Mouse (Mus musculus) forebrain, postnatal 0 days (tissue): ENCODE data around the gene Dll1. TPM values are rescaled to one million over a fixed set of nuclear protein-coding genes. Genes with fewer than 3 reads are reported as not detected.

ENCODE experiments used
- ATAC-seq: fragments of 200-750 bp; cut with Nextera tagmentation; 2 replicates; pipeline ENCODE4 v1.8.0; 2017; ENCODE audit warnings: mild to moderate bottlenecking, moderate library complexity
- DNase-seq: peaks from one replicate; pipeline ENCODE4 v3.0.0-alpha.2; 2015
- H3K27ac ChIP-seq: fragments of 300-500 bp; sonication (generic); 2 replicates; pipeline ENCODE4 v1.5.1; 2014; ENCODE audit warnings: low read depth, mild to moderate bottlenecking, antibody characterized with exemption, low read length, moderate library complexity, mixed read lengths
- H3K27me3 ChIP-seq: fragments of 300-500 bp; sonication (generic); 2 replicates; pipeline ENCODE4 v1.6.1; 2014; ENCODE audit warnings: mild to moderate bottlenecking, low read length, mixed read lengths; ENCODE audit not compliant: insufficient read depth
- H3K36me3 ChIP-seq: fragments of 300-500 bp; sonication (generic); 2 replicates; pipeline ENCODE4 v1.6.1; 2014; ENCODE audit warnings: mild to moderate bottlenecking, moderate library complexity; ENCODE audit not compliant: insufficient read depth
- H3K4me1 ChIP-seq: fragments of 300-500 bp; sonication (generic); 2 replicates; pipeline ENCODE4 v1.6.1; 2014; ENCODE audit warnings: antibody characterized with exemption; ENCODE audit not compliant: insufficient read depth
- H3K4me2 ChIP-seq: fragments of 300-500 bp; sonication (generic); 2 replicates; pipeline ENCODE4 v1.6.1; 2014; ENCODE audit warnings: low read depth, mild to moderate bottlenecking, moderate library complexity
- H3K4me3 ChIP-seq: fragments of 300-500 bp; sonication (generic); 2 replicates; pipeline ENCODE4 v1.5.1; 2014; ENCODE audit warnings: low read depth, low read length, mixed read lengths
- H3K9ac ChIP-seq: fragments of 300-500 bp; sonication (generic); 2 replicates; pipeline ENCODE4 v1.6.1; 2014; ENCODE audit warnings: mild to moderate bottlenecking
- H3K9me3 ChIP-seq: fragments of 300-500 bp; sonication (generic); 2 replicates; pipeline ENCODE4 v1.6.1; 2016; ENCODE audit warnings: low read length
- CTCF ChIP-seq: sonication (generic); IDR thresholded peaks from 2 replicates; pipeline ENCODE4 v1.5.1; 2016; ENCODE audit warnings: antibody characterized with exemption, control low read depth, low read depth
- WGBS: fragments of 180-500 bp; shearing (Covaris S2); extraction: QIAGEN DNeasy Blood & Tissue Kit; methylation state at CpG from one replicate; pipeline ENCODE4 v1.1.7; 2014; 5-methylcytosine and 5-hydroxymethylcytosine counted together
- polyA plus RNA-seq: library from polyadenylated mRNA; unstranded; fragments of >200 nt; fragmentation: Nextera tagmentation; extraction: Ambion mirVana; gene quantifications from 2 replicates; pipeline ENCODE4 v1.2.1, GENCODE M21; 2015
- total RNA-seq: library from RNA; depleted of rRNA; stranded (reverse); fragments of >200 nt; gene quantifications from 2 replicates; pipeline ENCODE4 v1.2.3, GENCODE M21; 2014; rRNA removed

Gene Dll1
- total and polyA plus RNA-seq, 2 experiments from 2014 or later, result 12.3 to 31.9 TPM

- Histone ChIP-seq H3K9me3 (no peaks in the 10 kb centered on the region), H3K4me1 (0 out of 2 replicates have a peak, but pooled peaks cover 6% of the 10 kb centered on the region), H3K27me3 (no peaks in the 10 kb centered on the region), H3K27ac (no peak overlapping the region), H3K9ac (no peak overlapping the region), H3K4me2 (no peak overlapping the region), H3K36me3 (no peaks in the 10 kb centered on the region), H3K4me3 (no peak overlapping the region)
- 85% methylated on average over 10 of the region's 10 CpGs for WGBS
- no peak for TF ChIP-seq CTCF
- ATAC-seq, result no peak
- DNase-seq, result no peak
Observed at GRCm38 (mm10) chr17:15325976-15326842, 50.5 kb downstream of the Dll1 start.

GRCm38 (mm10) chr17:15323191-15323834 lies 53.4 kb downstream of the Dll1 start:
- Histone ChIP-seq H3K4me1 (0 out of 2 replicates have a peak, but pooled peaks cover 6% of the 10 kb centered on the region), H3K36me3 (no peaks in the 10 kb centered on the region), H3K4me3 (no peak overlapping the region), H3K9me3 (no peaks in the 10 kb centered on the region), H3K27me3 (no peaks in the 10 kb centered on the region), H3K27ac (no peak overlapping the region), H3K9ac (no peak overlapping the region), H3K4me2 (no peak overlapping the region)
- 35% methylated on average over 9 of the region's 9 CpGs for WGBS
- ATAC-seq, result peak; percentile 53
- DNase-seq, result peak; percentile 26
- TF ChIP-seq CTCF, result no peak

Other genes with a start within 250 kb of the Dll1 start
- 41.0 and 43.8 TPM in 2 replicates for gene Fam120b, start 19.3 kb upstream of the Dll1 start, total RNA-seq
- gene Fam120b, start 19.3 kb upstream of the Dll1 start, polyA plus RNA-seq, result 29.3 and 36.3 TPM in 2 replicates
- 143 and 195 TPM in 2 replicates for gene Psmb1, start 122.9 kb upstream of the Dll1 start, total RNA-seq
- 267 and 334 TPM in 2 replicates for gene Psmb1, start 122.9 kb upstream of the Dll1 start, polyA plus RNA-seq
- 49.3 and 53.0 TPM in 2 replicates for gene Tbp, start 123.0 kb upstream of the Dll1 start, total RNA-seq
- 40.2 and 43.9 TPM in 2 replicates for gene Tbp, start 123.0 kb upstream of the Dll1 start, polyA plus RNA-seq
- gene Pdcd2, start 150.4 kb upstream of the Dll1 start, total RNA-seq, result 57.9 and 60.8 TPM in 2 replicates
- gene Pdcd2, start 150.4 kb upstream of the Dll1 start, polyA plus RNA-seq, result 47.5 and 49.9 TPM in 2 replicates
- gene Prdm9, start 187.5 kb upstream of the Dll1 start, total RNA-seq, result 1.00 and 1.2 TPM in 2 replicates
- gene Prdm9, start 187.5 kb upstream of the Dll1 start, polyA plus RNA-seq, result 0.86 and 1.0 TPM in 2 replicates